Mouse (Mus musculus) stomach, embryonic 14.5 days (tissue): ENCODE measurements around the gene Casp7. TPM values are rescaled to one million over a fixed set of nuclear protein-coding genes. Genes with fewer than 3 reads are reported as not detected.

Source experiments
- ATAC-seq: fragments of 200-750 bp; cut with Nextera tagmentation; 2 replicates; pipeline ENCODE4 v1.8.0; 2017; ENCODE audit warnings: low read depth, moderate TSS enrichment; ENCODE audit not compliant: insufficient number of reproducible peaks, insufficient read depth, low FRiP score
- H3K27ac ChIP-seq: fragments of 300-500 bp; sonication (generic); 2 replicates; pipeline ENCODE4 v1.5.1; 2014; ENCODE audit warnings: mild to moderate bottlenecking, low read length, moderate library complexity, mixed read lengths
- H3K27me3 ChIP-seq: fragments of 300-500 bp; sonication (generic); 2 replicates; pipeline ENCODE4 v1.6.1; 2014; ENCODE audit warnings: low read length, control low read depth, mixed read lengths; ENCODE audit not compliant: control insufficient read depth, insufficient read depth
- H3K36me3 ChIP-seq: fragments of 300-500 bp; sonication (generic); 2 replicates; pipeline ENCODE4 v1.6.1; 2014; ENCODE audit warnings: mild to moderate bottlenecking, control low read depth, low read length, moderate library complexity, mixed read lengths; ENCODE audit not compliant: control insufficient read depth, insufficient read depth
- H3K4me1 ChIP-seq: fragments of 300-500 bp; sonication (generic); 2 replicates; pipeline ENCODE4 v1.6.1; 2014; ENCODE audit warnings: low read length, control low read depth, mixed read lengths; ENCODE audit not compliant: control insufficient read depth, insufficient read depth
- H3K4me2 ChIP-seq: fragments of 300-500 bp; sonication (generic); replicated peaks from 2 replicates; pipeline ENCODE4 v1.6.1; 2014; ENCODE audit warnings: low read depth, low read length, control low read depth
- H3K4me3 ChIP-seq: fragments of 300-500 bp; sonication (generic); 2 replicates; pipeline ENCODE4 v1.5.1; 2014; ENCODE audit warnings: low read depth, low read length, control low read depth
- H3K9ac ChIP-seq: fragments of 300-500 bp; sonication (generic); replicated peaks from 2 replicates; pipeline ENCODE4 v1.6.1; 2014; ENCODE audit warnings: low read depth, mild to moderate bottlenecking, control low read depth, low read length, moderate library complexity, mixed read lengths
- H3K9me3 ChIP-seq: fragments of 300-500 bp; sonication (generic); 2 replicates; pipeline ENCODE4 v1.6.1; 2016; ENCODE audit warnings: low read depth, low read length, control low read depth; ENCODE audit not compliant: control insufficient read depth
- WGBS: fragments of 180-500 bp; shearing (Covaris S2); extraction: QIAGEN DNeasy Blood & Tissue Kit; methylation state at CpG from one replicate; pipeline ENCODE4 v1.1.7; 2014; 5-methylcytosine and 5-hydroxymethylcytosine counted together
- polyA plus RNA-seq: library from polyadenylated mRNA; unstranded; fragments of >200 nt; fragmentation: Nextera tagmentation; extraction: Ambion mirVana; gene quantifications from 2 replicates; pipeline ENCODE4 v1.2.1, GENCODE M21; 2014

Gene Casp7
- polyA plus RNA-seq, 1 experiment from 2014 or later, result 31.3 TPM

GRCm38 (mm10) chr19:56389879-56390278 lies 7.0 kb upstream of the Casp7 start, which contains the start of gene Nrap:
Gene Nrap, minus strand, starts transcription at chr19:56390037.
- Histone ChIP-seq H3K36me3 (no peaks in the 10 kb centered on the region), H3K4me3 (no peak within 1 kb of the TSS), H3K4me1 (no peaks in the 10 kb centered on the region), H3K9me3 (no peaks in the 10 kb centered on the region), H3K27ac (no peak within 1 kb of the TSS), H3K4me2 (no peak within 1 kb of the TSS), H3K9ac (no peak within 1 kb of the TSS), H3K27me3 (no peaks in the 10 kb centered on the region)
- 83% methylated on average over 11 of the region's 11 CpGs for WGBS
- no peak for ATAC-seq

- WGBS, result 69% methylated on average over 6 of the region's 6 CpGs
Observed at GRCm38 (mm10) chr19:56391307-56392046, 5.5 kb upstream of the Casp7 start.

GRCm38 (mm10) chr19:56393311-56393866 lies 3.5 kb upstream of the Casp7 start:
- Histone ChIP-seq H3K27ac (no peak overlapping the region), H3K4me1 (peaks cover 7% of the 10 kb centered on the region), H3K4me2 (no peak overlapping the region), H3K36me3 (no peaks in the 10 kb centered on the region), H3K9me3 (no peaks in the 10 kb centered on the region), H3K27me3 (no peaks in the 10 kb centered on the region), H3K4me3 (no peak overlapping the region), H3K9ac (no peak overlapping the region)
- WGBS, result 72% methylated on average over 9 of the region's 9 CpGs
- ATAC-seq, result no peak

More at GRCm38 (mm10) chr19:56391307-56392046, 5.5 kb upstream of the Casp7 start:
- Histone ChIP-seq H3K9me3 (no peaks in the 10 kb centered on the region), H3K4me2 (no peak overlapping the region), H3K4me3 (no peak overlapping the region), H3K36me3 (no peaks in the 10 kb centered on the region), H3K27me3 (no peaks in the 10 kb centered on the region), H3K9ac (no peak overlapping the region), H3K27ac (no peak overlapping the region), H3K4me1 (no peaks in the 10 kb centered on the region)
- ATAC-seq, result peak; percentile 97

GRCm38 (mm10) chr19:56395183-56395935 lies 1.6 kb upstream of the Casp7 start:
- no peak for ATAC-seq
- Histone ChIP-seq H3K4me2 (no peak overlapping the region), H3K4me3 (no peak overlapping the region), H3K36me3 (no peaks in the 10 kb centered on the region), H3K27me3 (no peaks in the 10 kb centered on the region), H3K9me3 (no peaks in the 10 kb centered on the region), H3K4me1 (peaks cover 7% of the 10 kb centered on the region), H3K27ac (no peak overlapping the region), H3K9ac (no peak overlapping the region)
- WGBS, result 81% methylated on average over 16 of the region's 16 CpGs

GRCm38 (mm10) chr19:56396227-56396626 lies 702 bp upstream of the Casp7 start:
- H3K36me3 ChIP-seq, result no peaks in the 10 kb centered on the region
- H3K27me3 ChIP-seq, result no peaks in the 10 kb centered on the region
- peaks cover 7% of the 10 kb centered on the region for H3K4me1 ChIP-seq
- WGBS, result 37% methylated on average over 12 of the region's 12 CpGs
- H3K4me3 ChIP-seq, result peak overlapping the region; percentile 50
- H3K4me2 ChIP-seq, result peak overlapping the region; percentile 93
- H3K9ac ChIP-seq, result peak overlapping the region; percentile 69; the same call in 1 of the 2 replicates
- no peak overlapping the region for H3K27ac ChIP-seq
- no peaks in the 10 kb centered on the region for H3K9me3 ChIP-seq
- ATAC-seq, result no peak

GRCm38 (mm10) chr19:56397663-56398527 lies 966 bp downstream of the Casp7 start:
- no peaks in the 10 kb centered on the region for H3K36me3 ChIP-seq
- 51% methylated on average over 11 of the region's 11 CpGs for WGBS
- no peak for ATAC-seq

GRCm38 (mm10) chr19:56398528-56398795 lies 1.5 kb downstream of the Casp7 start:
- Histone ChIP-seq H3K27me3 (no peaks in the 10 kb centered on the region), H3K9me3 (no peaks in the 10 kb centered on the region), H3K9ac (no peak overlapping the region), H3K4me2 (no peak overlapping the region; the same call in 1 of the 2 replicates), H3K4me3 (no peak overlapping the region), H3K4me1 (peaks cover 7% of the 10 kb centered on the region), H3K36me3 (no peaks in the 10 kb centered on the region), H3K27ac (no peak overlapping the region)
- no peak for ATAC-seq

More at GRCm38 (mm10) chr19:56397663-56398527, 966 bp downstream of the Casp7 start:
- Histone ChIP-seq H3K27me3 (no peaks in the 10 kb centered on the region), H3K9me3 (no peaks in the 10 kb centered on the region), H3K4me2 (peak overlapping the region; percentile 93), H3K27ac (peak overlapping the region; percentile 84; the same call in 1 of the 2 replicates), H3K9ac (peak overlapping the region; percentile 69), H3K4me3 (peak overlapping the region; percentile 50), H3K4me1 (peaks cover 7% of the 10 kb centered on the region)

- WGBS, result 43% methylated on average over 14 of the region's 14 CpGs
- Histone ChIP-seq H3K27ac (no peak overlapping the region), H3K4me3 (no peak overlapping the region), H3K36me3 (no peaks in the 10 kb centered on the region), H3K9me3 (no peaks in the 10 kb centered on the region), H3K4me2 (no peak overlapping the region), H3K9ac (no peak overlapping the region), H3K27me3 (no peaks in the 10 kb centered on the region), H3K4me1 (peaks cover 7% of the 10 kb centered on the region)
- ATAC-seq, result 0 out of 2 replicates have a peak, but pooled peaks have one; percentile 44
Observed at GRCm38 (mm10) chr19:56400200-56400599, 3.3 kb downstream of the Casp7 start.
